Mouse (Mus musculus) T-helper 2 cell (primary cell): ENCODE results near the gene Tfap4.

Experiments
- in situ Hi-C: fragments of 300-600 bp; cut with MboI, MseI; formaldehyde crosslinking; loops from one replicate; pipeline ENCODE4 v1.15.1; 2025; ENCODE audit warnings: high pct_unique_total_duplicates

Tfap4 gene

GRCm38 (mm10) chr16:4521735-4522530, 37.7 kb downstream of the Tfap4 start:
- in situ Hi-C loops, result no loop called here

- in situ Hi-C loops, result no loop called here
Measured at GRCm38 (mm10) chr16:4521074-4521667, 38.5 kb downstream of the Tfap4 start.

GRCm38 (mm10) chr16:4520673-4521072, 39.0 kb downstream of the Tfap4 start:
- in situ Hi-C loops, result no loop called here

- in situ Hi-C loops, result loop anchor here (10.0 kb wide), 1 partner anchor 465 kb away; no protein-coding TSS in a partner anchor
Measured at GRCm38 (mm10) chr16:4519825-4520224, 39.8 kb downstream of the Tfap4 start.

GRCm38 (mm10) chr16:4519157-4519556, 40.5 kb downstream of the Tfap4 start:
- in situ Hi-C loops, result loop anchor here (10.0 kb wide), 1 partner anchor 466 kb away; no protein-coding TSS in a partner anchor

- in situ Hi-C loops, result loop anchor here (10.0 kb wide), 1 partner anchor 467 kb away; no protein-coding TSS in a partner anchor
Measured at GRCm38 (mm10) chr16:4517906-4518305, 41.7 kb downstream of the Tfap4 start.

- in situ Hi-C loops, result loop anchor here (10.0 kb wide), 1 partner anchor 470 kb away; no protein-coding TSS in a partner anchor
Measured at GRCm38 (mm10) chr16:4514383-4514782, 45.3 kb downstream of the Tfap4 start.

- in situ Hi-C loops, result loop anchor here (10.0 kb wide), 1 partner anchor 472 kb away; no protein-coding TSS in a partner anchor
Measured at GRCm38 (mm10) chr16:4512661-4513438, 46.8 kb downstream of the Tfap4 start.

- in situ Hi-C loops, result loop anchor here (10.0 kb wide), 1 partner anchor 473 kb away; no protein-coding TSS in a partner anchor
Measured at GRCm38 (mm10) chr16:4511371-4511770, 48.3 kb downstream of the Tfap4 start.

GRCm38 (mm10) chr16:4506181-4506580, 53.5 kb downstream of the Tfap4 start:
- in situ Hi-C loops, result no loop called here

- in situ Hi-C loops, result no loop called here
Measured at GRCm38 (mm10) chr16:4503495-4503894, 56.2 kb downstream of the Tfap4 start.

GRCm38 (mm10) chr16:4502568-4502967, 57.1 kb downstream of the Tfap4 start:
- in situ Hi-C loops, result no loop called here

GRCm38 (mm10) chr16:4501703-4502102, 58.0 kb downstream of the Tfap4 start:
- in situ Hi-C loops, result no loop called here

GRCm38 (mm10) chr16:4500598-4501385, 58.9 kb downstream of the Tfap4 start:
- in situ Hi-C loops, result no loop called here

- in situ Hi-C loops, result loop anchor here (5.0 to 25.0 kb wide), 3 partner anchors 51 to 186 kb away; no protein-coding TSS in a partner anchor
Measured at GRCm38 (mm10) chr16:4497762-4498607, 61.7 kb downstream of the Tfap4 start.

GRCm38 (mm10) chr16:4496470-4496869, 63.2 kb downstream of the Tfap4 start:
- in situ Hi-C loops, result loop anchor here (5.0 to 25.0 kb wide), 3 partner anchors 49 to 184 kb away; no protein-coding TSS in a partner anchor

GRCm38 (mm10) chr16:4495861-4496260, 63.8 kb downstream of the Tfap4 start:
- in situ Hi-C loops, result loop anchor here (5.0 to 25.0 kb wide), 3 partner anchors 49 to 184 kb away; no protein-coding TSS in a partner anchor
